In genomic region chr5:99394578-99394977, GRCm38 (mm10) we compare ENCODE assay signal across 19 mouse cellular contexts.
DNase-seq lines count a peak whose midpoint lies in the region; ATAC-seq and TF ChIP-seq lines count a peak whose summit lies in the region.
"Had no signal": no experiment of that assay in that cellular context is flagged by ENCODE, and none has a peak within 500 bp of the region (broad histone marks: within the 10 kb centered on the region; RNA-seq: fewer than 3 reads in every experiment).

No protein-coding gene starts in this region.

- ATAC-seq in hindbrain, postnatal 0 days: peak; percentile 40; the same call in 1 of the 2 replicates
- ATAC-seq in megakaryocyte, adult 5-6 weeks (ENCODE audit: poor library complexity, severe bottlenecking): no peak
- 0 out of 2 replicates have a peak, but pooled peaks have one; percentile 17 for ATAC-seq in monocyte, adult 5-6 weeks (replicated peaks; ENCODE audit: insufficient number of reproducible peaks, low FRiP score, low TSS enrichment, poor library complexity, severe bottlenecking)
- ATAC-seq: forebrain, embryonic 13.5 days; forebrain, postnatal 0 days had no signal

- DNase-seq in hindbrain, postnatal 0 days (ENCODE audit: low spot score): no peak
- no peak for DNase-seq in hindbrain, embryonic 10.5 days (ENCODE audit: low spot score)
- peak; percentile 92 for DNase-seq in brain, adult 2 months (ENCODE audit: low read depth, low spot score)
- DNase-seq in heart, adult 11 months: no peak
- DNase-seq: adrenal gland, adult 2 months; adrenal gland, postnatal 25 days; cerebellum, adult 8-10 months; forebrain, postnatal 0 days; gastrocnemius, postnatal 36 days; heart, adult 18-20 months; heart, postnatal 10 days; heart, postnatal 4 days had no signal

- TF ChIP-seq CTCF in hindbrain, postnatal 0 days (IDR thresholded peaks at IDR 0.05; ENCODE audit: low read depth): no peak

- no peak overlapping the region for H3K27ac ChIP-seq in hindbrain, postnatal 0 days
- no peak overlapping the region for H3K27ac ChIP-seq in hindbrain, embryonic 10.5 days
- H3K27ac ChIP-seq: embryonic facial prominence, embryonic 10.5 days; forebrain, embryonic 13.5 days; heart, embryonic 10.5 days; hindbrain, embryonic 13.5 days had no signal

- no peaks in the 10 kb centered on the region for H3K36me3 ChIP-seq in hindbrain, postnatal 0 days (ENCODE audit: insufficient read depth, low read length)
- H3K36me3 ChIP-seq in hindbrain, embryonic 10.5 days: no peaks in the 10 kb centered on the region
- H3K36me3 ChIP-seq in megakaryocyte, embryonic 14.5 days (replicated peaks; ENCODE audit: low read length): no peaks in the 10 kb centered on the region
- H3K36me3 ChIP-seq: embryonic facial prominence, embryonic 10.5 days; heart, embryonic 10.5 days; hindbrain, embryonic 13.5 days had no signal

- WGBS in hindbrain, postnatal 0 days: 88% methylated on average over 5 of the region's 5 CpGs
- WGBS in hindbrain, embryonic 10.5 days: 81% methylated on average over 5 of the region's 5 CpGs

- no peaks in the 10 kb centered on the region for H3K4me1 ChIP-seq in hindbrain, postnatal 0 days (ENCODE audit: insufficient read depth, low read length)
- H3K4me1 ChIP-seq in hindbrain, embryonic 10.5 days (replicated peaks): peaks cover 33% of the 10 kb centered on the region
- H3K4me1 ChIP-seq in megakaryocyte, embryonic 14.5 days: peaks cover 50% of the 10 kb centered on the region
- H3K4me1 ChIP-seq: hindbrain, embryonic 13.5 days had no signal

- no peaks in the 10 kb centered on the region for H3K27me3 ChIP-seq in hindbrain, postnatal 0 days (ENCODE audit: insufficient read depth, low read length)
- peaks cover 91% of the 10 kb centered on the region for H3K27me3 ChIP-seq in hindbrain, embryonic 10.5 days (ENCODE audit: insufficient read depth, poor library complexity, severe bottlenecking)
- peaks cover 4% of the 10 kb centered on the region for H3K27me3 ChIP-seq in megakaryocyte, embryonic 14.5 days (replicated peaks)

- no peaks in the 10 kb centered on the region for H3K9me3 ChIP-seq in hindbrain, postnatal 0 days (ENCODE audit: low read length)
- no peaks in the 10 kb centered on the region for H3K9me3 ChIP-seq in hindbrain, embryonic 10.5 days
- no peaks in the 10 kb centered on the region for H3K9me3 ChIP-seq in megakaryocyte, embryonic 14.5 days
- H3K9me3 ChIP-seq: embryonic facial prominence, embryonic 10.5 days; forebrain, embryonic 13.5 days; heart, embryonic 10.5 days; hindbrain, embryonic 13.5 days had no signal

- no peak overlapping the region for H3K9ac ChIP-seq in hindbrain, postnatal 0 days (replicated peaks; ENCODE audit: low read length)
- H3K9ac ChIP-seq: forebrain, embryonic 13.5 days; forebrain, postnatal 0 days; hindbrain, embryonic 13.5 days had no signal

- no peak overlapping the region for H3K4me3 ChIP-seq in hindbrain, postnatal 0 days (ENCODE audit: low read length)
- H3K4me3 ChIP-seq in hindbrain, embryonic 10.5 days: no peak overlapping the region
- H3K4me3 ChIP-seq in megakaryocyte, embryonic 14.5 days (replicated peaks): peak overlapping the region; percentile 4
- H3K4me3 ChIP-seq: embryonic facial prominence, embryonic 10.5 days; forebrain, embryonic 13.5 days; heart, embryonic 10.5 days; hindbrain, embryonic 13.5 days had no signal

- H3K4me2 ChIP-seq in hindbrain, postnatal 0 days (ENCODE audit: low read depth, low read length): no peak overlapping the region
- H3K4me2 ChIP-seq: forebrain, embryonic 13.5 days; hindbrain, embryonic 13.5 days had no signal
